Mouse (Mus musculus): ENCODE measurements around the gene Sbsn.

Sbsn gene

DNA sequence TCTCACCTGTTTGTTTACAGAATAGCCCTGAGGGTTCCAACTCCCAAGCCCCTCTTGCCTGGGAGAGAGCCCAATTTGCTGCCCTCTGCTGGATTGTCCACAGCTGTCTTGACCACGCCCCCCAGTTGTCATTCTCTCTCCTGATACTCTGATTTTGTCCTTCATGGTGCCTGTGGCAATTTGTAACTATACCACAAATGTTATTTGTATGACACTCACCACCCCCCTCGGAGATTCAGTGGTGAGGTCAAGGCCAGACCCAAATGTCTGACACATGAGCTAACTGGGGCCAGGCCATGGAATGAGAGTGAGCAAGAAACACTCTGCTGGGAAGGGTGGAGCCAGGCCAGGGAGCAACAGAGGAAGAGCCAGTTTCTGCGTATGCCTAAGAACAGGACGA is 7.6 kb downstream of the Sbsn start:
- DNase-seq: no peak

DNA sequence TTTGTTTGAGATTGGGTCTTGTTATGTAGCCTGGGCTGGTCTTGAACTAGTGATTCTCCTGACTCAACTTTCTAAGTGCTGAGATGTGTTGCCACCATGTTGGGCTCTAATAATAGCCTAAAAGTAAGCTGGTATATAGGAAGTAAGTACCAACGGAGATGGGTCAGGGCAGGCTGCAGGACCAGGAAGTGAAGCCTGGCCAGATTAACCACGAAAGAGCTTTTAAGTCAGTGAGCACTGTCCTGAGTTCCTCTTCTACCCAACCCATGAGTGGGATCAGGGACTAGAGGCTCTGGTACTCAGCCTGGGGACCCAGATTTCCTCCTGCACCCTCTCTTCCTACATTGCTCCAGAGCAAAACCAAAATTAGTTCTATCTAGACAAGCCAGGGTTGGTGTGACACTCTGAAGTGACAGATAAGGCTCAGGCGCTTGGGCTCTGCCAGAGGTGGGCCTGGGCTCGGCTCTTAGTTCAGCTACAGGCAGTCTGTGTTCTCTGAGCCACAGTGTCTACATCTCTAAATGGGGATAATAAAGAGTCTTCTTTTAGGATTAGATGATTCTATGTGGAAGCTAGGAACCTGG is 10.6 kb downstream of the Sbsn start:
- DNase-seq: no peak

DNA sequence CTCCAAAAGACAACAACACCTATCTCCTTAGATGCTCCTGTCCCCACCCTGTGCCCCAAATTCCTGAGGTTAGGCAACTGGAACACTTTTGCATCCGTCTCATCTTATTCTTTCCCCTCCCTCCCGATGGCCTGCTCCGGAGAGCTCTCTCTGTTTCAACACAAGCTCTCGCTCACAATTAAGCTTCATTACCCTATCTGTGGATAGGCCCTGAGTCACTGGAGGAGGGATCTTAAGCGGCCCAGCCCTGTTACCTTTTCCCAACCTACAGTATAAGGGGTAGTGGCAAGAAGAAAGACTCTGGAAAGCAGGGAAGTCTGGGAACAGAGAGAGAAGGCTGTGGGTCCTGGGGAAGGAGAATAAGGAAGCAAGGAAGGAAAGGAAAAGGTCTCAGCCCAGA is 12.2 kb downstream of the Sbsn start, which contains the start of gene Dmkn:
TSS of gene Dmkn (plus strand) at position 301 of the 400 bp plus-strand sequence.
- DNase-seq: no peak

DNA sequence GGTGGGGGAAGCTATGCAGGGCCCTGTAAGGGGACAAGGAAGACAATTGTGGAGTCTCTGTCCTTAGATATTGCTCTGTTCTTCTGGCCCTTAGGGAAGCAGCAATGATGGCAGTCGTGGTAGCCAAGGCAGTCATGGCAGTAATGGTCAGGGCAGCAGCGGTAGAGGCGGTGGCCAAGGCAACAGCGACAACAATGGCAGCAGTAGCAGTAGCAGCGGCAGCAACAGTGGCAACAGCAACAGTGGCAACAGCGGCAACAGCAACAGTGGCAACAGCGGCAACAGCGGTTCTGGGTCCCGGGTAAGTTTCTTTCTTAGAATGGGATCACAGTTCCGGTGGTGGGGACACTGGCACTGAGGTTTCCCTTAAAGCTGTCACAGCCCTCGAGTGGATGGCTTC is 13.9 kb downstream of the Sbsn start:
- no peak for DNase-seq

DNA sequence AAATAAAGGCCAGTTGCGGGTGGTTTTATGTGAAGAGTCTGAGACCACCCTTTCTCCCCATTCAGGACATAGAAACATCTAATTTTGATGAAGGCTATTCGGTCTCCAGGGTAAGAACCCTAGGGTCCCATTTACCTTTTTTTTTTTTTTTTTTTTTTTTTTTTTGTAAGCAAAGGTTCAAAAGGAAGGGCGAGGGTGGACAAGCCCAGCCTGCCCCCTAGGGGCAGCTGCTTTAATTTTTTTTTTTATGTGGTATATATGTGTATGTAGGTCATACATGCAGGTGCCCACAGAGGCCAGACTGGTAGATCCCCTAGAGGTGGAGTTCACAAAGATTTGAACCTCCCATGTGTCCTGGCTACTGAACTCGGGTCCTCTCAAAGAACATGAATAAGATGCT is 15.1 kb downstream of the Sbsn start:
- DNase-seq: no peak

DNA sequence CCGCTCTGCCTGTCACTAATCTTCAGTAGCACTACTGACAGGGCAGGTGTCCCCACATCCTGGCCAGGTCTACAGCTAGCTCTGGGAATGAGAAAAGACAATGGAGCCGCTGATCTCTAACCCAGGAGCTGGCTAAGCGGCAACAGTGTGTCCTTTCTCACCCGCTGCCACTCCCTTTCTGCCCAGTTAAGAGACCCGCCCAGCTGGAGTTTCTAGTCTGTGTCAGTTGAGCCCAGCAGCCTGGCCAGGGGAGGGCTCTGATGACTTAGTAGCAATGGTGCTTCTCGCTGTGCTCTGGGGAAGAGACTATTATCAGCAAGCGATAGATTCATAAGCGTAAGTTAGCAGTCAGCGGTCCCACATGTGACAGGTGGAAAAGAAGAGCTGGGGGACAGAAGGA is 18.0 kb downstream of the Sbsn start:
- no peak for DNase-seq

DNA sequence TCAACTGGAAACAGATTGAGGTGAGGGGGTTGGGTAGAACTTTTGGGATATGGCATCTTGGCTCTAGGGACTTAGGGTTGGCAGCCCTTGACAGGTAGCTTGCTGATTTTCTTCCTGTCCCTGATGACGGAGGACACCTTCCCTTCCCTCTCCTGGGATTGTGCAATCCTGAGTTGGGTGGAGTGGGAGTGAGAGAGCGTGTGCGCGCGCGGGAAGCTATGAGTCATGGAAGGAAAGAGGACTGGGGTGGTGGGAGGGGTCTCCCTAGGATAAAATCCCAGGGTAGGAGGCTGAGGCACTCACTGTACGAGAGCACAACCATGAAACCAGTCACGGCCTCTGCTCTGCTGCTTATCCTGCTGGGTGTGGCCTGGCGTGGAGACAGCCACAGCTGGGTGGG is 24.8 kb downstream of the Sbsn start:
- DNase-seq: no peak

DNA sequence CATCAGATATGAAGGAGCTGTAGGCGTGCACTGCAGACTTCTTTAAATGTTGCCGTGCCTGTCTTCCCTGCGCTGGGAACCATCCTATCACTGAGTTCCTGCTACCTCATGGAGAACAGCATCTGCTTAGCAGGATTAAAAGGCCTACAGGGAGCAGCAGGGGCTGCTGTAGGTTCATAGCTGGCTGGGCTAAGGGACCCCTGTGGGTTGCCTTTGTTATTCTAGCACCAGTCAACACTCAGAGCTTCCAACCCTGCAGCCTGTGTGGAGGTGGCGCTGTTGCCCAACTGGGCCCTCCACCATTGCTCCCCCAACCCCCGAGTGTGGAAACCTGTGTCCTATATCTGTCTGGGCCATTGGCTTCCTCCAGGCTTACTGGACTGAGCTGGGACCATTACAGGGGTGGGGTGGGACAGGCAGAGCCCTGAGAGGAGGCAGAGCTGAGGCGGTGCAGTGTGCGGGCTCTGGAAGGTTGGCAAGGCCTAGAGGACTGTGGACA is 25.9 kb downstream of the Sbsn start:
- no peak for DNase-seq

DNA sequence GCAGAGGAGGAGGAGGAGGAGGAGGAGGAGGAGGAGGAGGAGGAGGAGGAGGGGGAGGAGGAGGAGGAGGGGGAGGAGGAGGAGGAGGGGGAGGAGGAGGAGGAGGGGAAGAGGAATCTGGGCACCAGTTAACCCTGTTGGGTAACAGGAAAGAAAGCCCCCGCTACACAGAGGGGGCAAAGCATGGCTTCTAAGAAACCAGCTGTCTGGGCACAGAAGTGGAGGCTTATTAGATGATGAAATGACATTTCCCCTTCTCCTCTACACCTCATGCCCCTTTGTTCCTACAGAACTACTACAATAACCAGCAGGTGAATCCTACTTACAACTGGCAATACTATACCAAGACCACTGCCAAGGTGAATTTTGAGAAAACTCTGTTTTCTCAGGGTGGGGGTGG is 26.6 kb downstream of the Sbsn start:
- DNase-seq: no peak

DNA sequence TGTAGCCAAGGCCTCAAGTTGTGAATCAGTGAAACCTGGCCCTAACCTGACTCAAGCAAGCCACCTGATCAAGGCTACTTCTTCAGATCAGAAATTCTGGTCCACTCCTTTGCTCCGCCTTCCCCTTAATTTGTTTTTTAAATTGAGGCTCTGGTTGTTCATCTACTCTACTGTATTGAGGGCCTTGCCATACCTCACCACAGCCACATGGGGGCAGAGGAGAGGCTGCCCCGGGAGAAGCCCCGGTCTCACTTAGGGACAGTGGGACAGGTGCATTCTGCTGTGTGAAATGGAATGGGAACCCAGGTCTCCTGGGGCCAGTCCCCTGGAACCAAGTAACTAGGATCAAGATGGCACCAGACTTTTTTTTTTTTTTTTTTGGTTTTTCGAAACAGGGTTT is 30.5 kb downstream of the Sbsn start:
- no peak for DNase-seq

DNA sequence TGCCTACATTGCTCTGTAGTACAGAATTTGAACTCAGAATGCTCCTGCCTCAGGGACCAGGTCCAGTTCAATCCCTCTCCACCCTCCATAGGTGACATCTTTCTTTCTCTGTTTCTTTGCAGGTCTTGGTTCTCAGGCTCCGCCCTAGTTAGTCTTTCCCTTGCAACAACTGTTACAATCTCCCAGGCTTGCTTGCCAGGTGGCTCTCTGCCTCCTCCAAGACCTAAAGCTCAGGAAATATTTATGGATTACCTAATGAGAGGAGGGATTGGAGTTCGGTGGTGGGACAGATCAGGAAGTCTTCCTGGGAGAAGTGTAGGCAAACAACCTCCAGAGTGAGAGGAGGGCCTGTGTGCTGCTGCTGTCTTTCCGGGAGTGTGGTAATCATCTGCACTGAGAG is 31.4 kb downstream of the Sbsn start:
- no peak for DNase-seq

DNA sequence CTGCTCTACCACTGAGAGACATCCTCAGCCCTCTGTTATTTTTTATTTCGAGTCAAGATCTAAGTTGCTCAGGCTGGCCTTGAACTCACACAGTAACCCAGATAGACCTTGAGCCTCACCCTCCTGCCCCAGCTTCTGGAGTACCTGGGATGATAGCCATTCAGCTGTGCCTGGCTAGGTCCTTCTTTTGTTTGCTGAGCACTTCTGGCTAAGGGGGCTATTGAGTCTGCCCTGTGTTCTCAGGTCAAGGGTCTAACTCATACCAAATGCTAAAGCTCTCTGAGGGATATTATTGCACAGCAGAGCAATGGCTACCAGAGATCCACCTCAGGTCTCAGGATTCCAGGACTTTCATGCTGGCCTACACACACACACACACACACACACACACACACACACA is 33.9 kb downstream of the Sbsn start:
- DNase-seq: no peak

DNA sequence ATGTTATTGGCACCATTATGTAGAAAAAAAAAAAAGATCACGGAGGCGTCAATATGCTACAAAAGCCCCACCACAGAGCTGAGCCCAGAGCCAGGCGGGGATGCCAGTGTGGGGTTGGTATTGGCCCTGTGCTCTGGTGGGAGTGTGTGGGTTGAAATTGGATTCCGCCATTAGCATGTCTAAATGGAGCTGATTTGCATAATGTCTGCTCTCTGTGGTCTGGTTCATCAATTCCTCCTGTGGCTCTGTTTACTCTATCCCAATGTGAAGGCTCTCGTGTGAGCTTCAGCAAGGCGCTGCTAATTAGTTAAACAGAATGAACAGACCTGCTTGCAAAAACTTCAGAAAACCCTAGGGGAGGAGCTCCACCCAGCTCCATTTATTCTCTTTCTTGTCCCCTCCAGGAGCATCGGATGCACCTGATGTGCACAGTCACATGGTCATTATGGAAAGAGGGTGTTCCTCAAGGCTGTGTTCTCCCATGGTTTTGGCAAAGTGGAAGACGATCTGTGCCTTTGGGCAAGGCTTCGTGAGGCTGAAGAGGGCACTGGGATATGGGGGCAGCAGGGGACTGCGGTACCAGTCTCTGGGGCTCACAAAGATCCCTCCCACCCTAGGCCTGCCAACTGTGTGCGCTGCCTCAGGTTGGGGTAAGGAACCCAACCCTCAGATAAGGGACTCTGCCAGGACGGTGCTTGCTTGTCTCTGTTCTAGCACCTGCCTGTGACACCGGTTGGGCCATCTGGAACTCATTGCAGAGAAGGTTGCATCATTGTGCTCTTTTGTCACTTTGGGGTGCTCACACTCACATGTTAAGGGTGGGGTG is 34.7 kb downstream of the Sbsn start:
- DNase-seq: no peak

DNA sequence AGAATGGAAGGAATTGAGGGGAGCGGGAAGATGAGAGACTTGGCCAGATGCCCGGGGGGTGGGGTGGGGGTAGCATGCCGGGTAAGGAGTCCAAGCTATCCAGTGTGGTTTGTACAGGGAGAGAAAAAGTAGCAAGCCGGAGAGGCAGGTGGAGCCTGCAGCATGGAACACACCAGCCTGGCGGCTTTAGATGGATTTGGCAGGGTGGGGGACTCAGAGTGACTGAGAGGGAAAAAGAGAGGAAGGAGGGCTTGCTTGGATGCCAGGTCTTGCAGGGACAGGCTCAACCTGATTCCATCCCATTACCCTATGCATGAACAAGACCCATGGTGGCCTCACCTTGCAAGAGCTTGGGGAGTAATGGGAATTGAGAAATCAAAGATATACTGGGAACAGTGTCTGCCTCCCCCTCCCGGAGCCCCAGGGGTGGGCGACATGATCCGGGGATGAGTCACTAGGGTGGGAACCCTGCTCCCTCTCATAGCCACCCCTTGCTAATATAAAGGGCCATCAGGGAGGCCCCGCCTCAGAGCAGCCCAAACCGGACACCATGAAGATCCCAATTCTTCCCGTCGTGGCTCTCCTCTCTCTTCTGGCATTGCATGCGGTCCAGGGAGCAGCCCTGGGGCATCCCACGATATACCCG is 36.2 kb downstream of the Sbsn start, which contains the start of gene Krtdap:
TSS of gene Krtdap (plus strand) at position 520 of the 646 bp plus-strand sequence.
- DNase-seq: no peak

DNA sequence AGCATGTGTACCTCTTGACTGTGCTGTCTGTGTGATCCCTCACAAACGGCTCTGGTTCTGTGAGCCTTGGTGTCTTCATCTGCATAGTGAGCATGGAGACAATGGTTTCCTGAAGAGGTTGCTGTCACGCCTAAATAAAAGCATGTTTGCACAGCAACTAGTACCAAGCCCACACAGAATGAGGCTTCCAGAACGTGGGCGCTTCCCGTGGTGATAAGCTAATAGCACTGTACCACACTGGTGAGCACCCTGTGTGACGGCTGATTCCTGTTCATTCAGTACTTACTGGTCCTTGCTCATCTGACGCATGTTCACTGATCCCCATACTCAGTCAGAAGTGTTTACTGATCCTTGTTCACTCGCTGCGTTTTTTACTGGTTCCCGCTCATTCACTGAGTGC is 38.9 kb downstream of the Sbsn start:
- no peak for DNase-seq

DNA sequence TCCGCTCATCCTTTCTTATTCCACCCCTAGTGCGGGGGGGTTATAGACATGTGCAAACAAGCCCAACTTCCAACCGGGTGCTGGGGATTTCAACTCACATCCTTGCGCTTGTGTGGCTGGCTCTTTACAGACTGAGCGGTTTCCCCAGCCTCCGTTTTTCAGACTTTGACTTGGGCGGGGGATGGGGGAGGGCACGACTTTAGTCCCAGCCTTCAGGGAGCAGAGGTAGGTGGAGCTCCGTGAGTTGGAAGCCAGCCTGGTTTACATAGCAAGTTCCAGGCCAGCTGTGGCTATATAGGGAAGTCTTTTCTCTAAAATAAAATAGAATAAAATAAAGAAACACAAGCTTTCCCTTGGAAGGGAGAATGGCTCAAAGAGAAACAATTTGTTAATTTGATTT is 40.6 kb downstream of the Sbsn start:
- no peak for DNase-seq

DNA sequence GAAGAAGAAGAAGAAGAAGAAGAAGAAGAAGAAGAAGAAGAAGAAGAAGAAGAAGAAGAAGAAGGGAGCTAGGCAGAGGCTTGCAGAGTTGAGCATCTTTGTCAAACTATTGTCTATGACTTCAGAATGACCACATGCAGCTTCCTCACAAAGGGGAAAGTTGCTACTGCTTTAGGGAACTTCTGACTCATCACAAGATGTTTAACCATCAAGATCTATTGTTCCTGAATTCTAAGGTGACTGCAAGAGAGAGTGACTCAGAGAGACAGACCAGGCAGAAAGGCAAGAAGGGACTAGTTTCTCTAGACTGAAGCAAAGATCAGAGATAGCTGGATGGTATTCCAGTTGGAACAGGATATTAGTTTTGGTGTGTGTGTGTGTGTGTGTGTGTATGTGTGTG is 43.6 kb downstream of the Sbsn start:
- DNase-seq: no peak

DNA sequence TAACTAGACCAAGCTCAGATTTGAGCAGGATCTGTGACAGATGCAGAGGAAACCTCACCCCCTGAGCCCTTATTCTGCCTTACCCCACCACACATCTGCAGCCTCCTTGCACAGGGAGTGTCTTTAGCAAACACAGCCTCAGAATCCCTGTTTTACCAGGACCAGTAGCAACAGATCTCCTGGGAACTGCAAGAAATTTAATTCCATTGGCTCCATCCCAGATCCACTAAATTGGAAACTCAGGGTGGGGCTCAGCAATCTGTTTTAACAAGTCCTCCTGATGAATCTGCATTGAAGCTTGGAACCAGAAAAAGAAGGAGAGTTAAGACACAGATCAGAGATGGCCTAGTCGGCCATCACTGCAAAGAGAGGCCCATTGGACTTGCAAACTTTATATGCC is 45.5 kb downstream of the Sbsn start:
- no peak for DNase-seq

DNA sequence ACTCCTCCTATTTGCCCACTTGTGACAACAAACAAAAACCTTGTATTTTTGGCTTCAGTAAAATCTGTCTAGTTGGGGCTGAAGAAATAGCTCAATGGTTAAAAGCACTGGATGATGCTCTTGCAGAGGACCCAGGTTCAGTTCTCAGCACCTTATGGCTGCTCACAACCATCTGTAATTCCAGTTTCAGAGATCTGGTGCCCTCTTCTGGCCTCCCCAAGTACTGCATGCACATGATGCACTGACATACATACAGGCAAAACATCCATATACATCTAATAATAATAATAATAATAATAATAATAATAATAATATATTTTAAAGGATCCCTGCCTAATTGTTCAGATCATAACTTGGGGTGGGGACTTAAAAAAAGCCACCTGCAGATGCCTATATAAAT is 49.4 kb downstream of the Sbsn start:
- no peak for DNase-seq

DNA sequence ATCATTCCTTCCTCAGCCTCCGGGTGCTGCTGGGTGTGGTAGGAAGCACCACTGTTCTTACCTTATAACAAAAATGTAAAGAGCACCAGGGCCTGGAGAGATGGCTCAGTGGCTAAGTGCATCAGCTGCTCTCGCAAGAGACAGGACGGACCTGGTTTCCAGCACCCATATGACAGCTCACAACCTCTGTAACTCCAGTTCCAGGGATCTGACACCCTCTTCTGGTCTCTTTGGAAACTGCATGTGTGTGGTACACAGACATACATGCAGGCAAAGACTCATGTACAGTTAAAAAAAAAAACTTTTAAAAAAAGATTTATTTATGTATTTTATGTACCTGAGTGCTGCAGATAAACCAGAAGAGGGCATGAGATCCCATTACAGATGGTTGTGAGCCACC is 52.0 kb downstream of the Sbsn start:
- no peak for DNase-seq

DNA sequence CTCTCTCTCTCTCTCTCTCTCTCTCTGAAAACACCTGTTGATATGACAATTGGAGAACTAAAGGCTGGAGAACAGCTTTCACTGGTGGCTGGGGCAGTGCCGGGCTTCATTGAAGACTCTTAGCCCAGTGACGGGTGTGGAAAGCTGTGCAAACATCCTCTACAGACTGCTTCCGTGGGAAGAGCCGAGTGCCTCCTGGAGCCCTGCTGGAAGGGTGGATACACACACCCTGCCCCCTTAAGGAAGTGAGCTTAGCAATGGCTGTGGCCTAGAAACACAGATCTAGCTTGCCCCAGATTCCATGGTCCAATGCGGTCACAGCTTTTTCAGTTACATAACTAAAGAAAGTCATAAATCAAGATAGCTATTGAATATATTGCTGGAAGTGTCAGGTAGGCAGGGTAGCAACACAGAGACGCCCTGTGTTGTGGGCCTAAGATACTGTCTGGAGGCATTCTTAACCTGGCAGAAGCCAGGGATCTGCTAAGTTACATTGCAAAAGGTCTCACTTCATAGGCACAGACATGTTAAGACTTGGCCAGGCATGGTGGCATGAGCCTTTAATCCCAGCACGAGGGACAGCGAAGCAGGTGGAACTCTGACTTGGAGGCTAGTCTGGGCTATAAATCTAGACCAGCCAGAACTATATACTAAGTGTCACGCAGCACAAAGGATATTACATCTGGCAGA is 52.9 kb downstream of the Sbsn start:
- DNase-seq: no peak

All from heart, adult 11 months (tissue).